Mouse (Mus musculus) embryo, embryonic 10.5 days (tissue): Measurements from ENCODE around the gene Otogl.
A peak's percentile ranks its signal among the peaks of the same experiment; 100 is the strongest.

Experiments used
- DNase-seq: peaks from one replicate; pipeline ENCODE4 v3.0.0-alpha.2; 2015; ENCODE audit warnings: low spot score

The Otogl gene

GRCm38 (mm10) chr10:107912084-107912573 is at the start of gene Otogl:
TSS of gene Otogl (minus strand) at chr10:107912134.
- DNase-seq = no peak

GRCm38 (mm10) chr10:107956588-107956987 is 44.7 kb upstream of the Otogl start:
- no peak for DNase-seq

GRCm38 (mm10) chr10:107954444-107954843 is 42.5 kb upstream of the Otogl start:
- DNase-seq = no peak

GRCm38 (mm10) chr10:107951596-107951995 is 39.7 kb upstream of the Otogl start:
- no peak for DNase-seq

- no peak for DNase-seq
These were observed 38.0 kb upstream of the Otogl start for GRCm38 (mm10) chr10:107949945-107950344.

- no peak for DNase-seq
These were observed 36.7 kb upstream of the Otogl start for GRCm38 (mm10) chr10:107948647-107949046.

- DNase-seq = no peak
These were observed 36.1 kb upstream of the Otogl start for GRCm38 (mm10) chr10:107948038-107948437.

GRCm38 (mm10) chr10:107946348-107946747 is 34.4 kb upstream of the Otogl start:
- DNase-seq = peak; percentile 58

GRCm38 (mm10) chr10:107943859-107944258 is 31.9 kb upstream of the Otogl start:
- DNase-seq = no peak

GRCm38 (mm10) chr10:107941188-107941900 is 29.4 kb upstream of the Otogl start:
- DNase-seq = no peak

GRCm38 (mm10) chr10:107940302-107940701 is 28.4 kb upstream of the Otogl start:
- no peak for DNase-seq

GRCm38 (mm10) chr10:107939821-107940220 is 27.9 kb upstream of the Otogl start:
- DNase-seq = no peak

GRCm38 (mm10) chr10:107934055-107934454 is 22.1 kb upstream of the Otogl start:
- no peak for DNase-seq

- DNase-seq = no peak
These were observed 21.6 kb upstream of the Otogl start for GRCm38 (mm10) chr10:107933527-107933926.

- peak; percentile 73 for DNase-seq
These were observed 20.2 kb upstream of the Otogl start for GRCm38 (mm10) chr10:107931833-107932828.

GRCm38 (mm10) chr10:107930471-107931021 is 18.6 kb upstream of the Otogl start:
- no peak for DNase-seq

- peak; percentile 58 for DNase-seq
These were observed 13.4 kb upstream of the Otogl start for GRCm38 (mm10) chr10:107925306-107925705.

GRCm38 (mm10) chr10:107923860-107924259 is 11.9 kb upstream of the Otogl start:
- DNase-seq = no peak

- peak; percentile 56 for DNase-seq
These were observed 10.8 kb upstream of the Otogl start for GRCm38 (mm10) chr10:107922750-107923149.

- DNase-seq = no peak
These were observed 9.6 kb upstream of the Otogl start for GRCm38 (mm10) chr10:107921549-107921948.

- no peak for DNase-seq
These were observed 9.2 kb upstream of the Otogl start for GRCm38 (mm10) chr10:107921134-107921533.

- DNase-seq = no peak
These were observed 1.1 kb upstream of the Otogl start for GRCm38 (mm10) chr10:107913013-107913412.
